Mouse (Mus musculus): ENCODE results near the gene Naa10.

DNA sequence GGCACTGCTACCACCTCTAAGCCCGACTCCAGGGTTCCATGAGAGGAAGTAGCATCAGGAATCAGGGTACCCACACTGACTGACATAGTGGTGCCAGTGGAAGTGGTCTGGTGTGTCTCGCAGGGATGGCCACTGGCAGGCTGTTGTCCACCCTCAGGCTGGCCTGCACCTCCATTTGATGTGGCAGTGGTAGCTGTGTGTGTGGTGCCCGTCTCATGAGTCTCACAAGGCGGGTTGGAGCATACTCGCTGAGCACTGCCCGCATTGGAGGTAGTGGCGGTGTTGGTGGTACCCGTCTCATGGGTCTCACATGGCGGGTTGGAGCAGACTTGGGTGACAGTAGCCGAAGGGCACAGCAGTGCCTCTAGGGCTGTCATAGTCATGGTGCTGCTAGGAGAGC, 27.6 kb upstream of the Naa10 start:
- TF ChIP-seq CTCF (conservative IDR thresholded peaks at IDR 0.05; ENCODE audit: low read length) (no peak), POU5F1 (IDR thresholded peaks at IDR 0.05; ENCODE audit: borderline replicate concordance, low read length) (no peak), NANOG (IDR thresholded peaks at IDR 0.05; ENCODE audit: borderline replicate concordance, low read length) (no peak)
